Mouse (Mus musculus): ENCODE data around the gene Rsrp1.

The Rsrp1 gene

GRCm38 (mm10) chr4:134922111-134922924 is 1.1 kb upstream of the Rsrp1 start:
- no peak for DNase-seq (ENCODE audit: low spot score in 2 of 2)

- DNase-seq (ENCODE audit: low spot score in 2 of 2) = peak; percentile 71 to 86
Measured at GRCm38 (mm10) chr4:134922925-134923244, 507 bp upstream of the Rsrp1 start.

GRCm38 (mm10) chr4:134924019-134924741 is 788 bp downstream of the Rsrp1 start:
- DNase-seq (ENCODE audit: low spot score in 2 of 2) = peak; percentile 76 to 84

- no peak for DNase-seq (ENCODE audit: low spot score in 2 of 2)
Measured at GRCm38 (mm10) chr4:134925206-134925605, 1.8 kb downstream of the Rsrp1 start.

- no peak for DNase-seq (ENCODE audit: low spot score in 2 of 2)
Measured at GRCm38 (mm10) chr4:134927815-134928463, 4.5 kb downstream of the Rsrp1 start.

GRCm38 (mm10) chr4:134928464-134928836 is 5.1 kb downstream of the Rsrp1 start:
- no peak for DNase-seq (ENCODE audit: low spot score in 2 of 2)

GRCm38 (mm10) chr4:134929536-134929935 is 6.1 kb downstream of the Rsrp1 start:
- no peak for DNase-seq (ENCODE audit: low spot score in 2 of 2)

GRCm38 (mm10) chr4:134930190-134930589 is 6.8 kb downstream of the Rsrp1 start:
- DNase-seq (ENCODE audit: low spot score in 2 of 2) = no peak

- peak; percentile 92 to 95 for DNase-seq (ENCODE audit: low spot score in 2 of 2)
Measured at GRCm38 (mm10) chr4:134930684-134931481, 7.5 kb downstream of the Rsrp1 start, which contains the start of gene Syf2. Gene Syf2 (plus strand): TSS chr4:134930898.

- no peak for DNase-seq (ENCODE audit: low spot score in 2 of 2)
Measured at GRCm38 (mm10) chr4:134937240-134938176, 14.1 kb downstream of the Rsrp1 start.

- DNase-seq (ENCODE audit: low spot score in 2 of 2) = no peak
Measured at GRCm38 (mm10) chr4:134939900-134940299, 16.5 kb downstream of the Rsrp1 start.

GRCm38 (mm10) chr4:134943758-134944538 is 20.6 kb downstream of the Rsrp1 start:
- no peak for DNase-seq (ENCODE audit: low spot score in 2 of 2)

- peak; percentile 68 to 85 for DNase-seq (ENCODE audit: low spot score in 2 of 2)
Measured at GRCm38 (mm10) chr4:134946024-134946744, 22.8 kb downstream of the Rsrp1 start.

GRCm38 (mm10) chr4:134950518-134951091 is 27.2 kb downstream of the Rsrp1 start:
- DNase-seq (ENCODE audit: low spot score in 2 of 2) = no peak

- DNase-seq (ENCODE audit: low spot score in 2 of 2) = no peak
Measured at GRCm38 (mm10) chr4:134954461-134954860, 31.1 kb downstream of the Rsrp1 start.

GRCm38 (mm10) chr4:134955196-134955595 is 31.8 kb downstream of the Rsrp1 start:
- no peak for DNase-seq (ENCODE audit: low spot score in 2 of 2)

GRCm38 (mm10) chr4:134955845-134956244 is 32.5 kb downstream of the Rsrp1 start:
- peak in 1 of 2 experiments; percentile 43 for DNase-seq (ENCODE audit: low spot score in 2 of 2)

- peak; percentile 77 to 90 for DNase-seq (ENCODE audit: low spot score in 2 of 2)
Measured at GRCm38 (mm10) chr4:134956328-134956727, 32.9 kb downstream of the Rsrp1 start.

Data from spleen, postnatal 4 days (tissue).